Mouse (Mus musculus): Measurements from ENCODE around the gene Acot13. TPM values are rescaled to one million over a fixed set of nuclear protein-coding genes. Genes with fewer than 3 reads are reported as not detected.
"Not testable (repeated sequence)": the region's sequence is repeated elsewhere in the genome, so short reads cannot be mapped to it uniquely, and the experiment has no call there.

Gene Acot13
- polyA plus RNA-seq, 2 experiments from 2014 or later, result 59.1 to 69.9 TPM

DNA sequence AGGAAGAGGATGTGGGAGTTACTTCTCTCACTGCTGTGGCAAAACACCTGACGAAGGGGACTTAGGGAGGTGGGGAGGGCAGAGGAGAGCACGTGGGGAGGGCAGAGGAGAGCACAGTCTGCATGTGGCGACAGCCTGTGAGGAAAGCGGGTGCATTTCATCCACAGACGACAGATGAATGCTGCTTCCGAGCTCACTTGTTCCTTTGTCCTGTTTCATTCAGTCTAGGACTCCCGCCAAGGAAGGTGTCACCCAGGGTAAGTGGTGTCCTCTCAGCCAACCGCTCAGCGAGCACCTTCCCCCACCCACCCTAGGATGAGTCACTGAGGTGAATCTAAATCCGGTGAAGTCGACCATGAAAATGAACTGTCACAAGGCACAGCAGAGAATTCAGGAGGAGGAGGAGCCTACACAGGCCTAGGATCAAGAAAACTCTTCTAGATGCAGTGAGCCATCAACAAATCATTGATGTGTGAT lies 45.3 kb downstream of the Acot13 start:
- peak; percentile 98 for ATAC-seq

DNA sequence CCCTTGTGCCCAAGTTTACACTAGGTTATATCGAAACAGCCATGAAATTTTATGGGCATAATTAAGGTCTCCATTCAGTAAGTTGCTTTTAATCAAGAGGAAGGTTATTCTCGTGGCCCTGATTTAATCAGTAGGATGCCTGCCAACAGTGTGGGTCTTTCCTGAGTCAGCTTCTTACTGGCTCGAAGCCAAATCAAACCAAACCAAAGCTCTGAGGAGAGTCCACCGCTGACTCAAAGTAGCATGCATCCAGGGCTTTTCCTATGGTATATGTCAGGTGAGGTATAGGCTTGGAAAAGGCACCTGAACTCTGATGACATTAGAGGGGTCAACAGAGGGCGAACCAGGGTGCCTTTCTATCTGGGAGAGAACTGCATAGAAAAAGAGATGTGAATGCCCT lies 49.4 kb downstream of the Acot13 start:
- no peak for ATAC-seq

DNA sequence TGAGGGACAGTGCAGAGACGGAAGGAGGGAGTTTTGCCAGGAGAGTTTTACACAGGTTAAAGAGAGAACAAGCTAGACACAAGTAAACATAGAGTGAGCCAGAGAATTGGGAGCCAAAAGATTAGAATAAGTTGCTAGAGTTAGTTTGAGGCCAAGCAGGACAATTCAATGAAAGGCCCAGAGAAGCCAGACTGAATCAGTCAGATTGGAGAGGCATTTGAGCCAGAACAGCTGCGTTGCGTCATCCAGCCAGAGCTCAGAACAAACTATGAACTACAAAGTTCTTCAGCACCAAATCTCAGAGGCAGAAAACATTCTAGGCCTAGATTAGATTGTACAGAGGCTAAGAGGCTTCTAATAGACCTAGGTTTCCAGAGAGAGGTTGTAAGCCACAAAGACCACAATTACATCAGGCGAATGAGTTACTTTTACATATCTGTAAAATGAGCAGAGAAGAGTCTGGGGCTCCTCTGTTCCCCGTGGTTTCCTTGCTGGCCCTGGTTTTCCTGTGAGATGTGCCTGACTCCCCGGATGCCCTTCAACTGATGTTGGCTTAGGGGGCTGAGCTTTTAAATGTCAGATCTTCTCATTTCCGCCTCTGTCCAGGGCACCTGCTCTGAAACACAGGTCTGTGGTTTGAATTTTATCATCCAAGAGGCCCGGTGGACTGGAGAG lies 52.5 kb downstream of the Acot13 start:
- peak; percentile 74 for ATAC-seq

DNA sequence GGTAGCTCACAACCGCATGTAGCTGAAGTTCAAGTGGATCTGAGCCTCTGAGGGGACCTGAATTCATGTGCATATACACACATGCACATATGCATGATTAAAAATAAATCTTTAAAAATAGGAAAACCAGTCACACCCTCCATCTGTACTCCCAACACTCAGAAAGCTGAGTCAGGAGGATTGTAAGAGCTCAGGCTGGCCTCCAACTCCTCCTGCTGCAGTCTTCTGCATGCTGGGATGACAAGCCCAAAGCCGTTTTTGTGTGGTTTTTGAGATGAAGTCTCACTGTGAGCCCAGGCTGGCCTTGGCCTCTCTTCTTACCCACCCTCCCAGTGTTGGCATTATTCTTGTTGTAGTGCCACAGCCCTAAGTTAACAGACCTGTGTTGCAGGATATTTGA lies 53.3 kb downstream of the Acot13 start:
- ATAC-seq, result no peak

DNA sequence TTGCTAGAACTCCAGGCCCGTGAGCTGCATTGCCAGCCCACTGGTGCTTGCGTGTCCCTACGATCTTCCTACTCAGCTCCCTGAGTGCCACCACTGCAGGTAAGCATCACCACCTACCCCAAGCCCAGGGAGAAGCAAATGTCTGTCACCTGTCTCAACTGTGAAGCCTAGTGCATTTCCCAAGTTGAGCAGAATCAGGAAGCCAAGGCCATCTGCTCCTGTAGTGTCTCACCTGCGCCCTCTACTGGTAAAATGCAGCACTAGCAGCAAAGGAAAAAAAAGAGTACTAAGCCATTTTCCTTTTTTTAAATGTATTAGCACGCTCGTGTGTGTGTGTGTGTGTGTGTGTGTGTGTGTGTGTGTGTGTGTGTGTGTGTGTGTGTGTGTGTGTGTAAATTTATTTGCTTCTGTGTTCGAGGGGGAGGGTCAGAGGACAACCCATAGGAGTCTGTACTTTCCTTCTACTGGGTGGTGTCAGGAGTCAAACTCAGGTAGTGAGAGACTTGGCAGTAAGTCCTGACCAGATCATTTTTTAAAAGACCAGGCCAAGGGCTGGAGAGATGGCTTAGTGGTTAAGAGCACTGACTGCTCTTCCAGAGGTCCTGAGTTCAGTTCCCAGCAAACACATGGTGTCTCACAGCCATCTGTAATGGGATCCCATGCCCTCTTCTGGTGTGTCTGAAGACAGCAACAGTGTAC lies 55.0 kb downstream of the Acot13 start:
- peak; percentile 49 for ATAC-seq

- ATAC-seq, result not testable (repeated sequence)
These were observed 59.9 kb downstream of the Acot13 start for GRCm38 (mm10) chr13:24771482-24771881.

Other genes starting within 250 kb of the Acot13 start
- gene Ripor2, start 249.4 kb downstream of the Acot13 start, polyA plus RNA-seq (2017; shearing (Covaris generic)), result 100 to 1,000 TPM; 228 to 281 TPM
- under 1 TPM in 1 of 2 experiments, not detected in 1; 0.38 TPM for gene Armh2, start 90.3 kb downstream of the Acot13 start, polyA plus RNA-seq (2017; shearing (Covaris generic))
- gene Gmnn, start 69.6 kb downstream of the Acot13 start, polyA plus RNA-seq (2017; shearing (Covaris generic)), result 10 to 100 TPM; 26.7 to 30.0 TPM
- 10 to 100 TPM; 24.0 to 51.6 TPM for gene BC005537, start 29.9 kb downstream of the Acot13 start, polyA plus RNA-seq (2017; shearing (Covaris generic))
- gene Tdp2, start 139 bp upstream of the Acot13 start, polyA plus RNA-seq (2017; shearing (Covaris generic)), result 10 to 100 TPM; 17.6 to 19.8 TPM
- gene D130043K22Rik, start 13.6 kb upstream of the Acot13 start, polyA plus RNA-seq (2017; shearing (Covaris generic)), result 1 to 10 TPM in 1 of 2 experiments, under 1 TPM in 1; 0.19 to 1.7 TPM
- gene Aldh5a1, start 106.1 kb upstream of the Acot13 start, polyA plus RNA-seq (2017; shearing (Covaris generic)), result under 1 TPM; 0.31 to 0.34 TPM
- 1 to 10 TPM; 1.9 to 4.5 TPM for gene Gpld1, start 111.6 kb upstream of the Acot13 start, polyA plus RNA-seq (2017; shearing (Covaris generic))
- gene Mrs2, start 188.8 kb upstream of the Acot13 start, polyA plus RNA-seq (2017; shearing (Covaris generic)), result 1 to 10 TPM; 4.9 to 5.1 TPM
- gene Dcdc2a, start 224.5 kb upstream of the Acot13 start, polyA plus RNA-seq (2017; shearing (Covaris generic)), result not detected

Data from CD4-positive, CD25-positive, alpha-beta regulatory T cell, adult 4 months (primary cell).